Mouse (Mus musculus) embryo, embryonic 10 days (tissue): Measurements from ENCODE around the gene Adamtsl1.

Experiments used
- DNase-seq: peaks from one replicate; pipeline ENCODE4 v3.0.0-alpha.2; 2015; ENCODE audit warnings: low spot score

Adamtsl1 gene

GRCm38 (mm10) chr4:85932129-85932528 is 418.2 kb downstream of the Adamtsl1 start:
- DNase-seq, result no peak

- DNase-seq, result no peak
These were observed 425.5 kb downstream of the Adamtsl1 start for GRCm38 (mm10) chr4:85939460-85939859.

- DNase-seq, result no peak
These were observed 427.9 kb downstream of the Adamtsl1 start for GRCm38 (mm10) chr4:85941857-85942256.

GRCm38 (mm10) chr4:85953590-85953989 is 439.6 kb downstream of the Adamtsl1 start:
- no peak for DNase-seq

- no peak for DNase-seq
These were observed 441.4 kb downstream of the Adamtsl1 start for GRCm38 (mm10) chr4:85955387-85955786.

GRCm38 (mm10) chr4:85957266-85957665 is 443.3 kb downstream of the Adamtsl1 start:
- no peak for DNase-seq

GRCm38 (mm10) chr4:85957879-85958278 is 443.9 kb downstream of the Adamtsl1 start:
- DNase-seq, result no peak

GRCm38 (mm10) chr4:85959019-85959418 is 445.0 kb downstream of the Adamtsl1 start:
- DNase-seq, result no peak

GRCm38 (mm10) chr4:85976188-85976587 is 462.2 kb downstream of the Adamtsl1 start:
- no peak for DNase-seq

GRCm38 (mm10) chr4:85979206-85979605 is 465.2 kb downstream of the Adamtsl1 start:
- DNase-seq, result peak; percentile 9

- no peak for DNase-seq
These were observed 492.6 kb downstream of the Adamtsl1 start for GRCm38 (mm10) chr4:86006596-86006995.

- no peak for DNase-seq
These were observed 499.7 kb downstream of the Adamtsl1 start for GRCm38 (mm10) chr4:86013640-86014039.

GRCm38 (mm10) chr4:86018928-86019327 is 505.0 kb downstream of the Adamtsl1 start:
- no peak for DNase-seq

- DNase-seq, result peak; percentile 15
These were observed 505.6 kb downstream of the Adamtsl1 start for GRCm38 (mm10) chr4:86019586-86019985.

- peak; percentile 55 for DNase-seq
These were observed 506.6 kb downstream of the Adamtsl1 start for GRCm38 (mm10) chr4:86020372-86021090.

- peak; percentile 74 for DNase-seq
These were observed 510.7 kb downstream of the Adamtsl1 start for GRCm38 (mm10) chr4:86024573-86025160.

- DNase-seq, result no peak
These were observed 515.5 kb downstream of the Adamtsl1 start for GRCm38 (mm10) chr4:86029486-86029885.

- DNase-seq, result no peak
These were observed 516.2 kb downstream of the Adamtsl1 start for GRCm38 (mm10) chr4:86030208-86030607.

- DNase-seq, result peak; percentile 24
These were observed 517.1 kb downstream of the Adamtsl1 start for GRCm38 (mm10) chr4:86031041-86031440.

GRCm38 (mm10) chr4:86040921-86041320 is 526.9 kb downstream of the Adamtsl1 start:
- DNase-seq, result peak; percentile 19

- no peak for DNase-seq
These were observed 531.5 kb downstream of the Adamtsl1 start for GRCm38 (mm10) chr4:86045448-86045847.

GRCm38 (mm10) chr4:86045876-86046275 is 531.9 kb downstream of the Adamtsl1 start:
- no peak for DNase-seq

GRCm38 (mm10) chr4:86046881-86047280 is 532.9 kb downstream of the Adamtsl1 start:
- no peak for DNase-seq
